Mouse (Mus musculus) liver, embryonic 15.5 days (tissue): ENCODE measurements at regions not wholly inside any gene's neighbourhood (a gene's known extent, or its start where the extent isn't known, plus 50 kb on each side); places are given as distances from the start of the nearest gene placed in this dataset.
"Not testable (repeated sequence)": the region's sequence is repeated elsewhere in the genome, so short reads cannot be mapped to it uniquely, and the experiment has no call there.

Experiments used
- ATAC-seq: fragments of 200-750 bp; cut with Nextera tagmentation; 2 replicates; pipeline ENCODE4 v1.8.0; 2017; ENCODE audit warnings: moderate number of reproducible peaks, mild to moderate bottlenecking, moderate library complexity; ENCODE audit not compliant: insufficient read depth
- H3K27ac ChIP-seq: fragments of 300-500 bp; sonication (generic); replicated peaks from 2 replicates; pipeline ENCODE4 v1.5.1; 2015; ENCODE audit warnings: mild to moderate bottlenecking, inconsistent platforms
- H3K27me3 ChIP-seq: fragments of 300-500 bp; sonication (generic); 2 replicates; pipeline ENCODE4 v1.6.1; 2015; ENCODE audit warnings: mild to moderate bottlenecking, inconsistent platforms
- H3K36me3 ChIP-seq: fragments of 300-500 bp; sonication (generic); replicated peaks from 2 replicates; pipeline ENCODE4 v1.6.1; 2015; ENCODE audit warnings: moderate library complexity, mild to moderate bottlenecking, inconsistent platforms
- H3K4me1 ChIP-seq: fragments of 300-500 bp; sonication (generic); replicated peaks from 2 replicates; pipeline ENCODE4 v1.6.1; 2015; ENCODE audit warnings: inconsistent platforms
- H3K4me2 ChIP-seq: fragments of 300-500 bp; sonication (generic); 2 replicates; pipeline ENCODE4 v1.6.1; 2015; ENCODE audit warnings: moderate library complexity, mild to moderate bottlenecking, inconsistent platforms
- H3K4me3 ChIP-seq: fragments of 300-500 bp; sonication (generic); replicated peaks from 2 replicates; pipeline ENCODE4 v1.5.1; 2015; ENCODE audit warnings: mild to moderate bottlenecking, inconsistent platforms
- H3K9ac ChIP-seq: fragments of 300-500 bp; sonication (generic); 2 replicates; pipeline ENCODE4 v1.6.1; 2015; ENCODE audit warnings: moderate library complexity, mild to moderate bottlenecking, inconsistent platforms
- H3K9me3 ChIP-seq: fragments of 300-500 bp; sonication (generic); replicated peaks from 2 replicates; pipeline ENCODE4 v1.6.1; 2016; ENCODE audit warnings: inconsistent platforms
- WGBS: fragments of 180-500 bp; shearing (Covaris S2); methylation state at CpG from one replicate; pipeline ENCODE4 v1.1.7; 2015; ENCODE audit warnings: mixed read lengths; ENCODE audit not compliant: insufficient replicate concordance; 5-methylcytosine and 5-hydroxymethylcytosine counted together

DNA sequence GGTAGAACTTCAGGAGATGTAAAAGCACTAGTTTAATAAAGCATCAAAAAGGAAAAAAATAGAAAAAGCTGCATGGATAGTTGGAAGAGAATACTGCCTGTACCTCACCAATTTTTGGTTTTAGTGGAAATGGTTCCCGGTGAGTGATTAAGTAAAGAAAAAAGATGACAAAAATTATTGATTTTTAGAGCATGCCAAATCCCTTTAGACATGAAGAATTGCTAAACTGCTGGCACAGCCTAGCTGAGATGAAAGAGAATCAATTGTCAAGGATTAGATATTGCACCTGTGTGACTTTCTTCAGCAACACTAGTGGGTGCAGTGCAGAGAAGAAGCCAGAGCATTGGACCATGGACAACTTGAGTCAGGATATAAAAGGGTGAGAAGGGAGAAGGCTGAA is 348.7 kb upstream of the Cpeb2 start:
- WGBS = 59% methylated on average over 1 of the region's 1 CpGs
- Histone ChIP-seq H3K27ac (no peak overlapping the region), H3K36me3 (no peaks in the 10 kb centered on the region), H3K4me3 (no peak overlapping the region), H3K4me1 (no peaks in the 10 kb centered on the region), H3K9me3 (no peaks in the 10 kb centered on the region), H3K4me2 (no peak overlapping the region), H3K27me3 (no peaks in the 10 kb centered on the region), H3K9ac (no peak overlapping the region)
- ATAC-seq = no peak

DNA sequence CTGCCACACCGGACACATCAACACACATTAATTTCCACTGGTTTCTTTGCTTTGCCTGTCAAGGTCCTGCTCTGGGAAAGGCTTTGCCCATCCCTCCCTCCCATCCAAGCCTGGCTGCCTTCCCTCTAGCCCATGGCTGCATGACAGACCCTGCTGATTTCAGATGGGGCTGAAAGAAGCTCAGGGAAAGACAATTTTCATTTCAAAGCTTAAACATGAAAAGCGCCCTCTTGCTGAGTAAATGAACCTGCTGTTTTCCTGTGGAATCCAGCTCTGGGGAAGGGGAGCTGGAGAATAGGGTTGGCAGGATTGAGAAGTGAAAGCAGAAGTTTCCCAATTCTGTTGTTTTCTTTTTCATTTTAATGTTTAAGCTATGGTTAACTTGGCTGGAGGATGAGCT is 341.1 kb upstream of the Cpeb2 start:
- no peaks in the 10 kb centered on the region for H3K4me1 ChIP-seq

DNA sequence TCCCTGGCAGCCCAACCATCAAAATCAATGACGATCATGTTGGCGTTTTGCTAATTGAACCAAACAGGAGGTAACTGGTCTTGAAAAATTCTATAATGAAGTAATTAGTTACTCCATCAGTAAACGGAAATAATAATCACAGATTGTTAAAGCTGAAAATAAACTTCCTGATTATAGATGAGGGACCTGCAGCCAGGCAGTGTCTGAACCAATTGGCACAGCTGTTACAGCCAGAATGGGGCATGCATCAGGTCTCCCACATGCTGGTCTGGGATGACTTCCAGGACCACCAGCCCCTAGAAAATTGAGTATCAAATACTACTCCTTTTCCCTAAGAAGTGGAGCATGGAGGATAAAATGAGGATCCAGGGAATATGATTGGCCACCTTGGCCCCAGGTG is 326.8 kb upstream of the Cpeb2 start:
- Histone ChIP-seq H3K27me3 (no peaks in the 10 kb centered on the region), H3K4me3 (no peak overlapping the region), H3K36me3 (no peaks in the 10 kb centered on the region), H3K27ac (no peak overlapping the region), H3K4me1 (no peaks in the 10 kb centered on the region), H3K4me2 (no peak overlapping the region), H3K9me3 (no peaks in the 10 kb centered on the region), H3K9ac (no peak overlapping the region)
- ATAC-seq = no peak
- 56% methylated on average over 3 of the region's 3 CpGs for WGBS

More for the DNA sequence above, 341.1 kb upstream of the Cpeb2 start:
- Histone ChIP-seq H3K27ac (no peak overlapping the region), H3K9ac (no peak overlapping the region), H3K36me3 (no peaks in the 10 kb centered on the region), H3K27me3 (no peaks in the 10 kb centered on the region), H3K4me2 (no peak overlapping the region), H3K4me3 (no peak overlapping the region), H3K9me3 (no peaks in the 10 kb centered on the region)
- no peak for ATAC-seq
- WGBS = 37% methylated on average over 2 of the region's 2 CpGs

DNA sequence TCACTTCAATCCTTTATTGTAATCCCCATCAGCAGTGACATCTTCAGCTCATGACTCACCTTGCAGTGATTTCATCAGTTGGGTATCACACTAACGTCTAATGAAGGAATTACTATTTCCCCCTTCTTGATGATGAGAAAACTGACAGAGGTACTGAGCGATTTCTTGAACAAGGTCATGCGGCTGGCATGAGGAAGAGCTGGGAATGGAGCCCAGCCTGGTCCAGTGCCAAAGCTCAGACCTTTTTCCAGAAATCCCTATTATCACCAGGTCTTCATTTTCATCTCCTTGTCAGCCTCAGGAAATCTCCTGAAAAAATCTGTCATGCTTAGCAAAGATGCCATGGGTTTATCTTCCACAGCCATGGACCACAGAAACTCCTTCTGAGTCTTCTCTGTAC is 313.6 kb upstream of the Cpeb2 start:
- Histone ChIP-seq H3K4me3 (no peak overlapping the region), H3K4me1 (no peaks in the 10 kb centered on the region), H3K4me2 (no peak overlapping the region), H3K27ac (no peak overlapping the region), H3K36me3 (no peaks in the 10 kb centered on the region), H3K9ac (no peak overlapping the region), H3K9me3 (no peaks in the 10 kb centered on the region), H3K27me3 (no peaks in the 10 kb centered on the region)
- WGBS = 68% methylated on average over 3 of the region's 3 CpGs
- ATAC-seq = no peak

DNA sequence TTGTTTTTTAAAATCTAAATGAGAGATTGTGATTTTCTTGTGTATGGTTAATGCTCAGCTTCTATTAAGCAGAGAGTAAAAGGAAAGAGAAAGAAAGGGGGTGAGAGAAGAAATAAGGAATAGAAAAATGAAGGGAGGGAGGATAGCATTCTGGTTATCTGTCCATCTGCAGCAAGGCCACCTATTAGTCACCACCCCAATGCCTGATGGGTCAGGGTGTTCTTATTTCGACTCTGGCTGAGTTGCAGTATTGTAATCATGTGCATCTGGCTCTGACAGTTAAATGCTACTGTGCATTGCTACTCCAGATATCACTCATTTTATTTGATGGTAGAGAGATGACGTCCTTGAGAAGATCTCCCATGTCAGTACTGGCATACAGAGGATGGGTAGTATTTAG is 300.9 kb upstream of the Cpeb2 start:
- no peaks in the 10 kb centered on the region for H3K27me3 ChIP-seq
- H3K9ac ChIP-seq = no peak overlapping the region
- no peak overlapping the region for H3K27ac ChIP-seq
- no peak for ATAC-seq
- H3K4me1 ChIP-seq = no peaks in the 10 kb centered on the region
- WGBS = 38% methylated on average over 2 of the region's 2 CpGs
- no peak overlapping the region for H3K4me2 ChIP-seq
- H3K9me3 ChIP-seq = no peaks in the 10 kb centered on the region
- no peak overlapping the region for H3K4me3 ChIP-seq
- no peaks in the 10 kb centered on the region for H3K36me3 ChIP-seq

DNA sequence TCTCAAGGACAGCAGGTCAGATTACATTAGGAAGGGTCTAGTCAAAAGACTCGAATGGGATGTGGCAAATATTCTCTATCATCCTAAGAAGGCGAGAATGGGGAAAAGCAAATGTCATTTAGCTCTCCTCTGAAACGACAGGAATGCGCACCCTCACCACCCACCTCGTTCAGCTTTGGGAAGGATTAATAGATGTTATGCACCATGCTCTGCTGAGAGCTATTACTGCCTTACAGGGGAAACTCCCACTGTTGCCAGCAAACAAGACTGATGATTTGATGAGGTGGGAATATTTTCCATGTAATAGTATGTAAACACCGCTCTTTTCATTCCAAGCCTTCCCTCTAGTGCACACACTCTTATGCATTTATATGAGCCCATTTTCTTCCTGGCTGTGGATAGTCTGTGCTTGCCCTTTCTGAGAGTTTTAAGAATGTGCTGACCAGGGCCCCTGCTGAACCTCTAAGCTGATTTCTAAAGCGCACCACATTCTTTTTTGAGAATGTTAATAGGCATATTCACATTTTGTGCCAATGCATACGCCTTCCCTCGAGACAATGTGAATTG is 273.6 kb upstream of the Cpeb2 start:
- Histone ChIP-seq H3K9me3 (no peaks in the 10 kb centered on the region), H3K27ac (no peak overlapping the region), H3K9ac (no peak overlapping the region), H3K4me2 (no peak overlapping the region), H3K4me1 (no peaks in the 10 kb centered on the region), H3K27me3 (no peaks in the 10 kb centered on the region), H3K4me3 (no peak overlapping the region), H3K36me3 (no peaks in the 10 kb centered on the region)
- 71% methylated on average over 9 of the region's 9 CpGs for WGBS
- no peak for ATAC-seq

DNA sequence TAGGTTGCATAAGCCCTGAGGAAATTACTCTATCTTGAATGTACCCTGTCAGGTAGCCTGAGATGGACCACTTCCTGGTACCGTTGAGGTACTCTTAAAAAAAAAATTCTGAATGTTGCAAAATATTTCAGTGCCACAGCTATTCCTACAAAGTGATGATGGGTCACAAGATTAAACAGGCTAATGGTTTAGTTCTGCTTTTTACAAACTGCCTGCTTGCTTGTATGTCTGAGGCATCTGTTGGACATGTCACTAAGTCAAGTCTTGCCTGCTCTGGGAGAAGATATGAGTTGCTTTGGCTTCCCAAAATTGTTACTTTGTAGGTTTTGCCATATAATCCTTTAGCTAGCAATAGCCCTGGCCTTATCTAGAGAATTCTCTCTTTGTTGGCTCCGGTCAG is 266.0 kb upstream of the Cpeb2 start:
- 52% methylated on average over 2 of the region's 2 CpGs for WGBS
- not testable (repeated sequence) for H3K27ac ChIP-seq, H3K9ac ChIP-seq, H3K4me1 ChIP-seq, H3K9me3 ChIP-seq, H3K27me3 ChIP-seq, H3K4me2 ChIP-seq, H3K36me3 ChIP-seq, ATAC-seq, H3K4me3 ChIP-seq

DNA sequence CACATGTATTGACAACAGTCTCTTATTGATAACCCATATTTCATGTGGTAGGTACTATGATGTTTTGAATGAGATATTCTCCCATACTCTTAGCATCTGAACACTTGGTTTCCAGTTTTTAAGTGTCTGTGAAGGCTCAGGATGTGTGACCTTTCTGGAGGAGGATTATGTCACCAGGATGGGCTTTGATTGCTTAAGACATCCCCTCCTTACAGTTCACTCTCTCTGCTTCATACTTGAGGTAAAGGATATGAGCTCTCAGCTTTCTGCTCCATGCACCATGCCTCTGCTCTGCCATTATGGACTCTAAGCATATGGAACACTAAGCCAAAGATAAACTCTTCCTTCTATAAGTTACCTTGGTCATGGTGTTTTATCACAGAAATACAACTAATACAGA is 263.8 kb upstream of the Cpeb2 start:
- Histone ChIP-seq H3K9me3 (no peaks in the 10 kb centered on the region), H3K36me3 (no peaks in the 10 kb centered on the region), H3K4me3 (no peak overlapping the region), H3K27ac (no peak overlapping the region), H3K4me2 (no peak overlapping the region), H3K4me1 (no peaks in the 10 kb centered on the region), H3K9ac (no peak overlapping the region), H3K27me3 (no peaks in the 10 kb centered on the region)
- no peak for ATAC-seq

DNA sequence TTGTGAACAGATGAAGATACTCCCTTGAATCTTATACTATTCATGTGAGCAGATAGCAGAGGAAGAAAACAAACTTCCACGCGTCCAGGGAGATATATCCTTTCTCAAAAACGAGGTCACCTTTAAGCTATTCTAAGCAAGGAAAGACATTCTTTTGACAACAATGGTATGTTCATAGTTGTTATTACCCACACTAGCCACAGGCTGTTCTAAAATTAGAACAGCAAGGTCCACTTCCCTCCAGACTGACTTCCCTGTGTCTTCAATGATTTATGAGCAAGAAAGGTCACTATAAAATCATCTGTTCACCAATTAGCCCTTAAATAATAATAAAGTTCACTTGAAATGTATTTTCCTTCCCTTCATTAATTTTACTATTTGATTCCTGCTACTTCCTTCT is 263.3 kb upstream of the Cpeb2 start:
- Histone ChIP-seq H3K36me3 (no peaks in the 10 kb centered on the region), H3K4me3 (no peak overlapping the region), H3K4me1 (no peaks in the 10 kb centered on the region), H3K27me3 (no peaks in the 10 kb centered on the region), H3K9ac (no peak overlapping the region), H3K4me2 (no peak overlapping the region), H3K27ac (no peak overlapping the region), H3K9me3 (no peaks in the 10 kb centered on the region)
- 7% methylated on average over 3 of the region's 3 CpGs for WGBS
- ATAC-seq = no peak

DNA sequence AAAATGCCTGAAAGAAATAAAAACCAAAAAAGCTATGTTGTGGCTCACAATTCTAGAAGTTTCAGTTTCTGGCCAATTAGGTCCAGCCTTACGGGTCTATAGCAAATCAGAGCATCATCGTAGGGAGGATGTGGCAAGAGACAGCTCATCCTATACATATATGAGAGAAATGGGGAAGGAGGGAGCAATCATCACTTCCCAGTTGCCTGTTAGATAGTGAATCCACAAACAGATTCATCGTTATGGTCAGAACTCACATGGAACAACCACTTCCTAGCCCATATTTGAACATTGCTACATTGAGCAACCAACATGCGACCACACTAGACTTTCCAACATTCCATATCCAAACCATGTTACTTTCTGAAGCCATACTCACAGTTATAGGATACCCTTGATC is 255.9 kb upstream of the Cpeb2 start:
- Histone ChIP-seq H3K4me1 (no peaks in the 10 kb centered on the region), H3K27ac (no peak overlapping the region), H3K4me3 (no peak overlapping the region), H3K27me3 (no peaks in the 10 kb centered on the region), H3K36me3 (no peaks in the 10 kb centered on the region), H3K4me2 (no peak overlapping the region), H3K9me3 (no peaks in the 10 kb centered on the region), H3K9ac (no peak overlapping the region)
- ATAC-seq = no peak
- WGBS = 51% methylated on average over 4 of the region's 4 CpGs

DNA sequence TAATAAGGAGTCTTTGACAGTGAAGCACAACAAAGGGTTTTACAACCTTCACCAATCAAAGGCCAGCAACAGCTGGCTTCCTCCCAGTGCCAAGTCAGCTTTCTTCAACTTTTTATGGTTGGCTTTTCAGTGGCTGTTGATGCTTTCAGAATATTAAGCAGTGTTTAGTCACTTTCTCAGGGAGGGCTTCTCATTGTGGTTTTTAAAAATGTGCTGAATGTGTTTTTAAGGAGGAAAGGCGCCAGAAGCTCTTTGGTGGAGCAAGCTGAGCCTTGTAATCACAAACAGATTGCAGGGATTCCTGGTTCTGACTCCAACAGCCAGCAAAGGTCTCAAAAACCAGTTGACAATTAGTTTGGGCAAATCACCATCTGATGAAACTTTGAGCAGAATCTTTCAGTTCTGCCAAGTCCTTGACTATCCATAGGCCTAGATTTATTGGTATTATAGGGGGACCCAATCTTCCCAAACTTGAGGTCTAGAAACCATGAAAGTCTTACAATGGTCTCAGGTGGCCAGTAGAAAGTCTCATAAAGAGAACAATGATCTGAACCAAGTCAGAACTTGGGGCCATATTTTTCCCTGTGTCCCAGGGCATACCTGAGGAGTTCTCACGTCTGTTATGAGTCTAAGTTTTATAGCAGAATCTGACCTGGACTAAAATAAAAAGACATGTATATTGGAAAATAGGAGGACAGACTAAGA is 251.9 kb upstream of the Cpeb2 start:
- Histone ChIP-seq H3K4me3 (no peak overlapping the region), H3K4me1 (no peaks in the 10 kb centered on the region), H3K36me3 (no peaks in the 10 kb centered on the region), H3K27ac (no peak overlapping the region), H3K4me2 (no peak overlapping the region), H3K9me3 (no peaks in the 10 kb centered on the region), H3K9ac (no peak overlapping the region), H3K27me3 (no peaks in the 10 kb centered on the region)
- ATAC-seq = no peak
- 52% methylated on average over 2 of the region's 2 CpGs for WGBS

DNA sequence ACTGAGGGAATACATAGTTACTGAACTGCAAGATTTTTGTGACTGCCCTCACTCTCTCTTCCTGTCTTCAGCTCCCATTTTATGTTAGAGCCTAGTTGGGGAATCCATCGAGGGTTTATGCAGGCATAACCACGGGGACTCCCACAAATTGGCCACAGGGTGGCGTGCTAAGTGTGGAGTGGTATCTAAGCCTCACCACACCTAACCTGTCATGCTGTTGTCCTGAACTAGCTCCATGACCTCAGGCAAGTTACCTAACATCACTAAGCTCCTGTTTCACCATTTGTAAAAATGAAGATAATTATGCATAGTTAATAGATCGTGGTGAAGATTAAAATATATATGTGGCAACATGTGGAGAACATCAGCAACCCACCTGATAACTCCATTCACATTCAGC is 246.8 kb upstream of the Cpeb2 start:
- H3K4me1 ChIP-seq = no peaks in the 10 kb centered on the region

More for the DNA sequence above, 246.8 kb upstream of the Cpeb2 start:
- Histone ChIP-seq H3K27me3 (no peaks in the 10 kb centered on the region), H3K9me3 (no peaks in the 10 kb centered on the region), H3K36me3 (no peaks in the 10 kb centered on the region), H3K9ac (no peak overlapping the region), H3K4me2 (no peak overlapping the region), H3K4me3 (no peak overlapping the region), H3K27ac (no peak overlapping the region)
- 53% methylated on average over 4 of the region's 4 CpGs for WGBS
- ATAC-seq = no peak
